Mouse (Mus musculus) embryonic fibroblast, embryonic 13.5 days (primary cell): ENCODE results near the gene Nfix. TPM values are rescaled to one million over a fixed set of nuclear protein-coding genes. Genes with fewer than 3 reads are reported as not detected.
A peak's percentile ranks its signal among the peaks of the same experiment; 100 is the strongest.

Source experiments
- H3K27ac ChIP-seq: 2 replicates; pipeline ENCODE4 v1.5.1; 2012; ENCODE audit warnings: low read length, control low read depth, inconsistent platforms; ENCODE audit not compliant: insufficient read depth
- H3K4me1 ChIP-seq: 2 replicates; pipeline ENCODE4 v1.6.1; 2011; ENCODE audit warnings: low read length; ENCODE audit not compliant: control insufficient read depth, insufficient read depth
- H3K4me3 ChIP-seq: 2 replicates; pipeline ENCODE4 v1.5.1; 2011; ENCODE audit warnings: mild to moderate bottlenecking, control low read depth, low read length; ENCODE audit not compliant: insufficient read depth
- CTCF ChIP-seq: IDR thresholded peaks from 2 replicates; pipeline ENCODE4 v1.5.1; 2011; ENCODE audit warnings: mild to moderate bottlenecking, control low read depth, low read length, moderate library complexity, borderline replicate concordance; ENCODE audit not compliant: insufficient read depth
- POLR2A ChIP-seq: IDR thresholded peaks from 2 replicates; pipeline ENCODE4 v1.6.1; 2011; ENCODE audit warnings: low read depth, mild to moderate bottlenecking, control low read depth, low read length, moderate library complexity
- polyA plus RNA-seq: library from polyadenylated mRNA; stranded (reverse); fragments of >200 nt; gene quantifications from 2 replicates; pipeline ENCODE4 v1.2.4, GENCODE M21; 2011; ENCODE audit warnings: low read depth; ENCODE audit not compliant: missing spikeins, insufficient read length

Nfix gene
- polyA plus RNA-seq, 1 experiment: 236 TPM

DNA sequence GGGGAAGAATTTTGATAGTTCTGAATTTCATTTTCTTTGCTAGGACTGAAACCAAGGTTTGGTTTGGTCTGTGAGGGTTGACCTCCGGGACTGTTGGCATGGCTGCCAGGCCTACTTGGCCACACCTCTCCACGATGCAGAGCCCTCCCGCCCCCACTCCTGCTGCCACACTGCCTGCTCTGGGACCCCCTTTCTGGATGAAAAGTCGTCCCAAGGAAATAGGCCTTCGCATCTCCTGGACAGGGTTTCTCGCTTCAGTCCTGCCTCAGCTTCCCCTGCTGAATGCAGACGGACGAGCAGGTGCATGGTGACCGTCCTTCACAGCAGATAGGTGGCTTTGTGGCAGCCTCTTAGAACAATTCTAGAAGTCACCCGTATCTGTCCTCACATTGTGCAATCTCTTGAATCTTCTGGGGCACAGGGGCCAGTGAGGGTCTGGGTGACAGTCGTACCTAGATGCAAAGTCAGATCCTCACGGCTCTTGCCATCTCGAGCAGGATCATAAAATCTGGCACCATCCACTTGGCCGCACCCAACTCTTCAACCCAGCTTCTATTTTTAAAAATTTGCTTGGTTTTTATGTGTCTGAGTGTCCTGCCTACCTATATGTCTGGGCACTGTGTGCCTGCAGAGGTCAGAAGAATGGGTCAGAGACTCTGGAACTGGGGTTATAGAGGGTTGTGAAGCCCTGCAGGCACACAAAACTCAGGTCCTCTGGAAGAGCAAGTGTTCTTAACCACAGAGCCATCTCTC lies 31.6 kb downstream of the Nfix start:
- TF ChIP-seq CTCF (no peak), POLR2A (no peak)
- H3K4me3 ChIP-seq: no peak overlapping the region
- H3K4me1 ChIP-seq: peaks cover 7% of the 10 kb centered on the region; the same call in 1 of the 2 replicates
- no peak overlapping the region for H3K27ac ChIP-seq

DNA sequence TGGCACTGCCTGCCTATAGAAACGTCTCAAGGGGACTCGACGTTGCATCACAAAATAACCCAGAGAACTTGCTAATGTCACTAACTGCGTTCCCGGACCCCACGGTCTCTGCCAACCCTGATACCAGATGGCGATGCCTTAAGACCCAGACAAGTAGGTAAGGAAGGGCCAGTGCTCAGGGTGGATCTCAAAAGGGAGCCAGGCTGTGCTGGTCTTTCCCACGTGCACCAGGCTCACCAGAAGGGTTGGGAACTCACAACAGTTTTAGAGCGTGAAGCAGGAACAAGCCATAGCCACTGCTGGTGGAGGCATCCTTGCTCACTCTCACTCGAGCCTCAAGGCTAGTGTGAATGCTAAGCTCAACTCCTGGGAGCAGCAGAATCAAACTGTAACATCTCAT lies 32.9 kb downstream of the Nfix start:
- H3K4me1 ChIP-seq: 0 out of 2 replicates have a peak, but pooled peaks cover 5% of the 10 kb centered on the region
- no peak overlapping the region for H3K27ac ChIP-seq
- TF ChIP-seq CTCF (no peak), POLR2A (no peak)

GRCm38 (mm10) chr8:84766422-84766821 lies 33.7 kb downstream of the Nfix start:
- Histone ChIP-seq H3K4me3 (no peak overlapping the region), H3K27ac (no peak overlapping the region), H3K4me1 (peaks cover 9% of the 10 kb centered on the region; the same call in 1 of the 2 replicates)
- TF ChIP-seq POLR2A (no peak), CTCF (no peak)

More for the DNA sequence above, 32.9 kb downstream of the Nfix start:
- H3K4me3 ChIP-seq: no peak overlapping the region

GRCm38 (mm10) chr8:84765629-84766028 lies 34.5 kb downstream of the Nfix start:
- no peak overlapping the region for H3K4me3 ChIP-seq
- H3K4me1 ChIP-seq: peaks cover 12% of the 10 kb centered on the region; the same call in 1 of the 2 replicates
- TF ChIP-seq POLR2A (no peak), CTCF (no peak)
- H3K27ac ChIP-seq: no peak overlapping the region

DNA sequence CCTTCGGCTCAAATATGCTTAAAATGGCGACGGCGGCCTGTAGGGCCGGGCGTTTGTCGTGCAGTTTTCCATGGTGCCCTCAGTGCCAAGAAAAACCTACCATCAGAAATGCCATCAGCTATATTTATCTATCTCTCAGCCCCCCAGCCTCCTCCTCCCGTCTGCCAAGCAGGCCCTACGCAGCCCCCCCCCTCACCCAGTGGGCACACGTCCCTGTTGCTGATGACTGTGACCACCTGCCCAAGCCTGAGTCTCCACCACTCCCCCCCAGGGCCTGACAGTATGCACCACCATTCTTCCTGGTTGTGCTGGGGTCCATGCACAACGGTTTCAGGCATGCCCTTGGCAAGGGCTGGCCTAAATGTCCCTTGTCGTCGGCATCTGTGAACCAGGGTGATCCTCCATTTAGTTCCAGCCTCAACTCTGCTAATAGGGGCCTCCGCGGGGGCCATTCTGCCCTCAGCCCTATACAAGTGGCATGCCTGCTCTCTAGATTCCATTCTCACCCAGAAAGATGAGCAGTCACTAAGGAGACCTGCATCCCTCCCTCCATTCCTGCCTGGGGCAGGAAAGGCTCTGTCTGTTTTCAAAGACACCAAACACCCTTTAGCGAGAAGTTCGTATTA lies 35.2 kb downstream of the Nfix start:
- Histone ChIP-seq H3K4me3 (no peak overlapping the region), H3K4me1 (peaks cover 16% of the 10 kb centered on the region; the same call in 1 of the 2 replicates), H3K27ac (no peak overlapping the region)
- TF ChIP-seq CTCF: no peak
- no peak for TF ChIP-seq POLR2A

- TF ChIP-seq CTCF (no peak), POLR2A (no peak)
- Histone ChIP-seq H3K4me3 (no peak overlapping the region), H3K27ac (no peak overlapping the region), H3K4me1 (peaks cover 16% of the 10 kb centered on the region; the same call in 1 of the 2 replicates)
Observed at GRCm38 (mm10) chr8:84764100-84764499, 36.0 kb downstream of the Nfix start.

DNA sequence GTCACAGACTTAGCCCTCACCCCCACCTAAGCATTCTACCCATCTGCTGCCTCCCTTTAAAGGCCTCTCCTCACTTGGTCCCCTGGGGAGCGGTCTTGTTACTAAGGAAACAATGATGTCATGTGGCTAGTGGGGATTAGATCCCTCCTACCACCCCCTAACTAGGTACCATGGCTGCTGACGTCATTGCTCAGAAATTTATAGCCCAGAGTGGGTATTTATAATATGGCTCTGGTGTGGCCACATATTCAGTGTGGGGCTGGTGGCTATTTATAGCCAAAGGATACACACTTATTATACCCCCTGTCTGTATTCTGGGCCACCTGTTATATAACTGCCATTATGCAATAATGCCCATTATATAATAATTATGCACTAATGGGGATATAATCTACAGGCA lies 39.2 kb downstream of the Nfix start:
- Histone ChIP-seq H3K4me1 (peaks cover 14% of the 10 kb centered on the region), H3K4me3 (no peak overlapping the region)

GRCm38 (mm10) chr8:84760405-84760805 lies 39.7 kb downstream of the Nfix start:
- no peak overlapping the region for H3K27ac ChIP-seq
- H3K4me3 ChIP-seq: no peak overlapping the region
- TF ChIP-seq POLR2A (no peak), CTCF (no peak)
- H3K4me1 ChIP-seq: peaks cover 14% of the 10 kb centered on the region

More for the DNA sequence above, 39.2 kb downstream of the Nfix start:
- no peak for TF ChIP-seq POLR2A
- no peak for TF ChIP-seq CTCF
- H3K27ac ChIP-seq: no peak overlapping the region

- TF ChIP-seq POLR2A (no peak), CTCF (no peak)
- H3K4me3 ChIP-seq: no peak overlapping the region
- H3K4me1 ChIP-seq: peaks cover 14% of the 10 kb centered on the region
- no peak overlapping the region for H3K27ac ChIP-seq
Observed at GRCm38 (mm10) chr8:84759718-84760117, 40.4 kb downstream of the Nfix start.

GRCm38 (mm10) chr8:84759126-84759525 lies 41.0 kb downstream of the Nfix start:
- Histone ChIP-seq H3K4me3 (no peak overlapping the region), H3K4me1 (peaks cover 14% of the 10 kb centered on the region), H3K27ac (no peak overlapping the region)
- TF ChIP-seq POLR2A (no peak), CTCF (peak; percentile 55; the same call in 1 of the 2 replicates)
